In the genomic region with DNA sequence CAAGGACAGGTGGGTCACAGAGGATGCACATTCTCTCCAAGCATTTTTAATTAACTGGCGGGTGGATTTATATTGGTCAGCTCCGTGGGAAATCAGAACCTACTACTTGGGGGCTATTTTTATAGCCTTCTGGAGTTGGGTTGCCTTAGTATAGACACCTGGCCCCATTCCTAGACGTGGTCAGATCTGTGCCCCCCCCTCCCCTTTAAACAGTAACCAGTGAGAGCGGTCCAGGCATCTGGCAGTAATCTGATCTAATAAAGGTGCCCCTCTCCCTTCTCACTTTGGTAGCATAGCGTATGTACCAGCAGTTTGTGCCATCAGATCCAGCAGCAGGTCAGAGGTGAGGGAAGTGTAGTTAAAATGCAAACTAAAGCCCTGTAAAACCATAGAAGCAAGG, we compare ENCODE assay signal across 18 mouse cellular contexts.
"Had no signal": no experiment of that assay in that cellular context is flagged by ENCODE, and none has a peak within 500 bp of the region (broad histone marks: within the 10 kb centered on the region; RNA-seq: fewer than 3 reads in every experiment).

No protein-coding gene starts in this region.

- H3K27ac ChIP-seq: lung, embryonic 15.5 days; macrophage; midbrain, embryonic 12.5 days; neural tube, embryonic 12.5 days; stomach, embryonic 15.5 days; stomach, postnatal 0 days had no signal

- H3K9me3 ChIP-seq: lung, embryonic 15.5 days; megakaryocyte, embryonic 14.5 days; midbrain, embryonic 12.5 days; neural tube, embryonic 12.5 days; stomach, embryonic 15.5 days had no signal

- DNase-seq: liver, postnatal 0 days; lung, adult 2 months; lung, postnatal 14 days; lung, postnatal 36 days; midbrain, embryonic 14.5 days; right cerebral cortex, postnatal 14 days; thymus, adult 2 months; thymus, postnatal 25 days; thymus, postnatal 4 days had no signal

- ATAC-seq: liver, postnatal 0 days; lung, postnatal 0 days; midbrain, embryonic 16.5 days had no signal

- H3K4me2 ChIP-seq: lung, embryonic 15.5 days; midbrain, embryonic 12.5 days; neural tube, embryonic 12.5 days; stomach, embryonic 15.5 days had no signal

- H3K27me3 ChIP-seq: lung, embryonic 15.5 days; midbrain, embryonic 12.5 days; neural tube, embryonic 12.5 days; stomach, embryonic 15.5 days had no signal

- H3K4me3 ChIP-seq: lung, embryonic 15.5 days; megakaryocyte, embryonic 14.5 days; midbrain, embryonic 12.5 days; neural tube, embryonic 12.5 days; stomach, embryonic 15.5 days had no signal

- H3K4me1 ChIP-seq: megakaryocyte, embryonic 14.5 days; midbrain, embryonic 12.5 days; neural tube, embryonic 12.5 days; stomach, embryonic 15.5 days had no signal

- H3K9ac ChIP-seq: liver, postnatal 0 days; lung, embryonic 15.5 days; midbrain, embryonic 12.5 days; neural tube, embryonic 12.5 days; stomach, embryonic 15.5 days had no signal

- H3K36me3 ChIP-seq: lung, embryonic 15.5 days; midbrain, embryonic 12.5 days; neural tube, embryonic 12.5 days; stomach, embryonic 15.5 days had no signal
